Mouse (Mus musculus) forebrain, embryonic 12.5 days (tissue): Measurements from ENCODE around the gene Arhgdia. TPM values are rescaled to one million over a fixed set of nuclear protein-coding genes. Genes with fewer than 3 reads are reported as not detected.

Source experiments
- ATAC-seq: fragments of 200-750 bp; cut with Nextera tagmentation; 2 replicates; pipeline ENCODE4 v1.8.0; 2017; ENCODE audit warnings: moderate TSS enrichment; ENCODE audit not compliant: low FRiP score
- H3K27ac ChIP-seq: fragments of 300-500 bp; sonication (generic); 2 replicates; pipeline ENCODE4 v1.5.1; 2016; ENCODE audit warnings: mild to moderate bottlenecking
- H3K27me3 ChIP-seq: fragments of 300-500 bp; sonication (generic); 2 replicates; pipeline ENCODE4 v1.6.1; 2016; ENCODE audit warnings: mild to moderate bottlenecking
- H3K36me3 ChIP-seq: fragments of 300-500 bp; sonication (generic); replicated peaks from 2 replicates; pipeline ENCODE4 v1.6.1; 2016; ENCODE audit warnings: mild to moderate bottlenecking
- H3K4me1 ChIP-seq: fragments of 300-500 bp; sonication (generic); 2 replicates; pipeline ENCODE4 v1.6.1; 2016
- H3K4me2 ChIP-seq: fragments of 300-500 bp; sonication (generic); 2 replicates; pipeline ENCODE4 v1.6.1; 2016; ENCODE audit warnings: mild to moderate bottlenecking, moderate library complexity
- H3K4me3 ChIP-seq: fragments of 300-500 bp; sonication (generic); replicated peaks from 2 replicates; pipeline ENCODE4 v1.5.1; 2016; ENCODE audit warnings: mild to moderate bottlenecking
- H3K9ac ChIP-seq: fragments of 300-500 bp; sonication (generic); 2 replicates; pipeline ENCODE4 v1.6.1; 2016; ENCODE audit warnings: mild to moderate bottlenecking
- H3K9me3 ChIP-seq: fragments of 300-500 bp; sonication (generic); 2 replicates; pipeline ENCODE4 v1.6.1; 2016
- WGBS: fragments of 180-500 bp; shearing (Covaris S2); methylation state at CpG from one replicate; pipeline ENCODE4 v1.1.7; 2016; 5-methylcytosine and 5-hydroxymethylcytosine counted together
- microRNA-seq: library from miRNA; unstranded; fragments of <30 nt; microRNA quantifications from one replicate; pipeline ENCODE4, GENCODE M21; 2017
- polyA plus RNA-seq: library from polyadenylated mRNA; unstranded; fragments of >200 nt; fragmentation: Nextera tagmentation; extraction: Ambion mirVana; gene quantifications from 2 replicates; pipeline ENCODE4 v1.2.1, GENCODE M21; 2016

Arhgdia gene
- polyA plus RNA-seq, 1 experiment from 2014 or later, result 496 TPM

DNA sequence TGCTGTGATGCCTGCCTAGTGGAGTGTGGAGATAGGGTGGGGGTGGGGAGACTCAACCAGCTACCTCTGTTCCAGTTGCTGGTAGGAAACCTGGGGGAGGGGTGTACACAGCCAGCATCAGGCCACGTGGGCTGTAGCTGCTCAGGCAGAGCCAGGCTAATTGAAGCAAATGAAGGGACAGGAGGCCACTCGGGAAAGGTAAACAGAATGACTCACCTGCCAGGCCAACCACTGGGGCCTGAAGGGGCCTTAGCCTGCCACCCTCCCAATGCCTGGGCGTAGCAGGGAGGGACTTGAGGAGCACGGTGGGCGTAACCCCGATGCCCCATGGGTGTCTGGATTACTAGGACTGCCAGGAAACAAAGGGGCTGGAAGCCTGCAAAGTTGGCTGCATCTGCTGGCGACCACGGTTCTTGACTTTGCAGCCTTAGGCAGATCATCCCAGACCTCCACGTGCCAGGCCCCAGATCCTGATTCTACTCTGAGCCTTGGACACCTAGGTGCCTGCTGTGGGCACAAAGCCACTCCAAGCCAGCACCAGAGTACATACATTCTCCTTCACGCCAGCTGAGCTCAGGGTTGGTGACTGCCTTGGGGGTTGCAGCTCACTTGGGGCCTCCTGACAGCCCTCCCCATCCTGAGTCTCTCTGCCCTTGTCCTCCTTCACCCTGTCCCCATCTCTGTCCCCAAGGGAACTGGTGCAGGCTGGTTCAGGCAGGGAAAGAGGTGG is 42.0 kb downstream of the Arhgdia start:
- Histone ChIP-seq H3K9me3 (no peaks in the 10 kb centered on the region), H3K4me2 (peak overlapping the region; percentile 4; the same call in 1 of the 2 replicates), H3K9ac (peak overlapping the region; percentile 42; the same call in 1 of the 2 replicates), H3K4me3 (no peak overlapping the region), H3K36me3 (peaks cover 31% of the 10 kb centered on the region), H3K27ac (peak overlapping the region; percentile 46; the same call in 1 of the 2 replicates), H3K27me3 (peaks cover 10% of the 10 kb centered on the region), H3K4me1 (peaks cover 21% of the 10 kb centered on the region)
- whole genome bisulfite sequencing, result 19% methylated on average over 10 of the region's 10 CpGs
- ATAC-seq, result peak; percentile 56

GRCm38 (mm10) chr11:120538955-120539284 is 42.5 kb downstream of the Arhgdia start:
- H3K9me3 ChIP-seq, result no peaks in the 10 kb centered on the region
- H3K9ac ChIP-seq, result 0 out of 2 replicates have a peak overlapping the region, but pooled peaks have one; percentile 42
- WGBS, result 65% methylated on average over 8 of the region's 8 CpGs
- H3K36me3 ChIP-seq, result peaks cover 26% of the 10 kb centered on the region
- peak overlapping the region; percentile 4; the same call in 1 of the 2 replicates for H3K4me2 ChIP-seq
- 0 out of 2 replicates have a peak overlapping the region, but pooled peaks have one; percentile 46 for H3K27ac ChIP-seq
- ATAC-seq, result no peak
- peaks cover 21% of the 10 kb centered on the region for H3K4me1 ChIP-seq
- no peak overlapping the region for H3K4me3 ChIP-seq
- peaks cover 15% of the 10 kb centered on the region for H3K27me3 ChIP-seq

DNA sequence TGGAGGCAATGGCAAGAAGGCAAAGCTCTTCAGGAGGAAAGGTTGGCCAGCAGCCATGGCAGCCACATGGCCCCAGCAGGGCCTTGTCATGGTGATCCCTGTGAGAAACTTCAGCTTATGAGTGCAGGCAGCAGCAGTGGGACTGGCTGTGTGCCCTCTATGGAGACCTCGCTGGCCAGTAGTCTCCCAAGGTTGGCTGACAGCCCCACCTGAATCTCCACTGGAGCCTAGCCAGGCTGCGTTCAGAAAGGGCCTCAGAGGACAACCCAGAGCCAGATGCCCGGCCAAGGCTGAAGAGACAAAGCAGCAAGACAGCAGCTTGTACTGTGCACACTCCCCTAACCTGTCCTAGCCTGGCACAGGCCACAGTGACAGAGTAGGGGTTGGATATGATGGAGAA is 42.9 kb downstream of the Arhgdia start:
- peaks cover 19% of the 10 kb centered on the region for H3K27me3 ChIP-seq
- H3K4me3 ChIP-seq, result no peak overlapping the region
- no peak overlapping the region for H3K4me2 ChIP-seq
- H3K36me3 ChIP-seq, result peaks cover 22% of the 10 kb centered on the region
- no peak for ATAC-seq
- H3K9me3 ChIP-seq, result no peaks in the 10 kb centered on the region
- peaks cover 21% of the 10 kb centered on the region for H3K4me1 ChIP-seq
- peak overlapping the region; percentile 42; the same call in 1 of the 2 replicates for H3K9ac ChIP-seq
- 73% methylated on average over 3 of the region's 3 CpGs for WGBS
- H3K27ac ChIP-seq, result 0 out of 2 replicates have a peak overlapping the region, but pooled peaks have one; percentile 46

DNA sequence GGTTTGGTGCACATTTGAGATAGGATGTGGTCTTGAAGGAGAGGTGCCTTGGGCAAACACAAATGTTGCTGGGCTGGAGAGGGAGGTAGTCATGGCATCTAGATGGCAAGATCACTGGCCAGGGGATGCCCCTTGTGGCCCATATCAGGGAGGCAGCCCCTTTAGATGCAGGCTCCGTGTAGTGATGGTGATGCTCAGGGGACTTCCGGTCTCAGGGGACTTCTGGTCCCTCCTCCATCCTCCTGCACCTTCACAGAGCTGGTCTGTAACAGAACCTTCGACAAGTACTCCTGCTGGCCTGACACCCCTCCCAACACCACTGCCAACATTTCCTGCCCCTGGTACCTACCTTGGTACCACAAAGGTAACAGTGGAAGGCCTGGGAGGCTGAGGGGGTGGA is 45.6 kb downstream of the Arhgdia start:
- 72% methylated on average over 3 of the region's 3 CpGs for WGBS
- no peaks in the 10 kb centered on the region for H3K9me3 ChIP-seq
- peaks cover 46% of the 10 kb centered on the region for H3K27me3 ChIP-seq
- H3K27ac ChIP-seq, result no peak overlapping the region
- H3K4me2 ChIP-seq, result no peak overlapping the region
- H3K4me3 ChIP-seq, result no peak overlapping the region
- peaks cover 24% of the 10 kb centered on the region for H3K4me1 ChIP-seq
- H3K36me3 ChIP-seq, result no peaks in the 10 kb centered on the region
- H3K9ac ChIP-seq, result no peak overlapping the region
- no peak for ATAC-seq

DNA sequence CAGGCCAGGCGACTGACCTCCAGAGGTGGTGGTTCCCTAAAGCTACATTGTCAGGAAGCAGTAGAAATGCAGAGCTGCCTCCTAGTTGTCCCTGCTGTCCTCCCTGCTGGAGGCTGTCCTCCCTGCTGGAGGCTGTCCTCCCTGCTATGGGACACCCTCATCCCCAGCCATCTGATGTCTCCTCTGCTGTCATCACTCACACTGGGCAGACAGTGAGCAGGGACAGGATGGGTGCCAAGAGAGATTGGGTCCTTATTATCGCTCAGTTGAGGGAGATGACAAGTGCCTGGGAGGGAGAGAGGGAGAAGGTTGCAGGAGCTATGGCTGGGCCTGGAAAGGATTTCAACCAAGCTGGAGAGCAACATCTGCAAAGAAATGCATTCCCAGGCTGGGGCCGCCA is 46.3 kb downstream of the Arhgdia start:
- Histone ChIP-seq H3K36me3 (no peaks in the 10 kb centered on the region), H3K27ac (no peak overlapping the region), H3K9ac (no peak overlapping the region), H3K4me1 (peaks cover 27% of the 10 kb centered on the region), H3K4me2 (no peak overlapping the region), H3K27me3 (peaks cover 53% of the 10 kb centered on the region), H3K4me3 (no peak overlapping the region), H3K9me3 (no peaks in the 10 kb centered on the region)
- WGBS, result 85% methylated on average over 3 of the region's 3 CpGs
- ATAC-seq, result no peak

DNA sequence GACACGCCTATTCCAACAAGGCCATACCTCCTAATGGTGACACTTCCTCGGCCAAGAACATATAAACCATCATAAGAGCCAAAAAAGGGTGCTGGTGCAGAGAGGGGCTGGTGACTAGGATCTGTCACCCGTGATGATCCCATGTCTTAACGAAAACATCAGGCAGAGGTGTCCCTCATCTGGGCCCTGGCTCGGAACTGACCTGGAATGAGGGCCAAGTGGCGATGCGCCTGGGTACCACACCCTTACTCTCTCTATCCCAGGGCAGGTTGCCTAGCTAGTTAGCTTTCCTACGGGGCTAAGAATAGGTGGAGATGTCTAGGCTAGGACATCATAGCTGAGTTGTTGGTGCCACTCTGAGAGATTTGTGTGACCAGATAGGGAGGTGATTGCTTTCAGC is 47.3 kb downstream of the Arhgdia start:
- Histone ChIP-seq H3K4me1 (peaks cover 16% of the 10 kb centered on the region), H3K27ac (no peak overlapping the region), H3K9me3 (no peaks in the 10 kb centered on the region), H3K9ac (no peak overlapping the region), H3K27me3 (peaks cover 63% of the 10 kb centered on the region), H3K4me3 (no peak overlapping the region), H3K36me3 (no peaks in the 10 kb centered on the region), H3K4me2 (no peak overlapping the region)
- WGBS, result 89% methylated on average over 8 of the region's 8 CpGs
- ATAC-seq, result no peak

DNA sequence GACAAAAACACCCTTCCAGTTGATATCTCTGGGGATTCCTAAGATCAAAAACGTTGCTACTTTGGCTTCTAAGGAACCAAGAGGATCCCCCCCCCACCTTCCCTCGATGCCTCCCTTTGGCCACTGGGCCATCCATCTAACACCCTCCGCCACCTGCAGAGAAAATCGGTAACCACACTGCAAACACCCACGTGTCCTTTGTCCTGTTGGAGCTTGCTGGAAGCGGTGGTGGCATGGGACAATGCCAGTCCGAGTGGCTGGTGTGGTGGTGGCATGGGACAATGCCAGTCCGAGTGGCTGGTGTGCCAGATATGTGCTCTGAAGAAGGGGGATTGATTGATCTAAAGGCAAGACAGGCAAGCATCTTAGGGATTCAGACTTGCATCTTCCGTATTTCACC is 49.8 kb downstream of the Arhgdia start:
- no peak overlapping the region for H3K4me2 ChIP-seq
- no peak overlapping the region for H3K9ac ChIP-seq
- H3K4me1 ChIP-seq, result peaks cover 8% of the 10 kb centered on the region
- peaks cover 80% of the 10 kb centered on the region for H3K27me3 ChIP-seq
- no peak for ATAC-seq
- no peaks in the 10 kb centered on the region for H3K9me3 ChIP-seq
- no peak overlapping the region for H3K4me3 ChIP-seq
- H3K36me3 ChIP-seq, result no peaks in the 10 kb centered on the region
- no peak overlapping the region for H3K27ac ChIP-seq
- 27% methylated on average over 9 of the region's 9 CpGs for WGBS

GRCm38 (mm10) chr11:120530085-120530964 is 51.1 kb downstream of the Arhgdia start, which contains the start of gene Gcgr:
Gene Gcgr (plus strand): TSS chr11:120530699.
- no peak; the same call in 1 of the 2 replicates for ATAC-seq
- H3K9ac ChIP-seq, result peak within 1 kb of the TSS; percentile 50
- peaks cover 8% of the 10 kb centered on the region for H3K4me1 ChIP-seq
- 7% methylated on average over 59 of the region's 62 CpGs for WGBS
- peaks cover 77% of the 10 kb centered on the region for H3K27me3 ChIP-seq
- no peaks in the 10 kb centered on the region for H3K9me3 ChIP-seq
- H3K36me3 ChIP-seq, result no peaks in the 10 kb centered on the region
- peak within 1 kb of the TSS; percentile 38 for H3K4me3 ChIP-seq
- H3K27ac ChIP-seq, result no peak within 1 kb of the TSS
- H3K4me2 ChIP-seq, result peak within 1 kb of the TSS; percentile 57

DNA sequence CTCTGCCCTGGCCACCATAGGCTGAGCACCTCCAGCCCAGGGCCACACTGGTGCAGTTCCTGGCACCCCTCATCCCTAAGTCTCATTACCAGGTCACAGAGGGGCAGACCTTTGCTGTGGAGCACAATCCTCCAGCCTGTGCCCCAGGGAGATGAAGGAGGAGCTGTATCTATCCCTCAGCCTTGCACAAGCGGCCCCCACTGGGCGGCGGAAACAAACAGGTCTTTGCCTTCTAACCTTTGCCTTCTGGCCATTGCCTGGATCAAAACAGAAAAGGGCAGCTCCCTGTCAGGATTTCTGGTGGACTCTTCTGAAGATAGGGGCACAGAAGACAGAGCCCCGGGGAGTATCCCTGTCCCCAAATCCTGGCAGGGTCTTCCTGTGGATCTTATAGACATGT is 52.5 kb downstream of the Arhgdia start:
- 57% methylated on average over 4 of the region's 4 CpGs for WGBS

More for the DNA sequence above, 52.5 kb downstream of the Arhgdia start:
- Histone ChIP-seq H3K27ac (no peak overlapping the region), H3K4me1 (peaks cover 8% of the 10 kb centered on the region), H3K36me3 (no peaks in the 10 kb centered on the region), H3K27me3 (peaks cover 66% of the 10 kb centered on the region), H3K4me2 (no peak overlapping the region), H3K9ac (no peak overlapping the region), H3K9me3 (no peaks in the 10 kb centered on the region), H3K4me3 (no peak overlapping the region)
- ATAC-seq, result no peak

Small RNA genes within 50 kb of the gene (microRNA-seq; reads per million reads assigned to microRNA genes)
- 4.1 reads per million, percentile 14 among the genes with 10 or more reads in this experiment for gene Mir6936

Other genes with a start within 250 kb of the Arhgdia start
- 2,923 and 2,975 TPM in 2 replicates for gene Actg1, start 233.1 kb downstream of the Arhgdia start, polyA plus RNA-seq
- gene Fscn2, start 220.1 kb downstream of the Arhgdia start, polyA plus RNA-seq, result 0.82 and 0.91 TPM in 2 replicates
- 47.3 and 47.4 TPM in 2 replicates for gene Faap100, start 202.9 kb downstream of the Arhgdia start, polyA plus RNA-seq
- gene Nploc4, start 143.9 kb downstream of the Arhgdia start, polyA plus RNA-seq, result 49.2 and 50.8 TPM in 2 replicates
- gene Tspan10, start 139.0 kb downstream of the Arhgdia start, polyA plus RNA-seq, result 0.18 TPM in 1 of 2 replicates, not detected in the other
- gene Pde6g, start 128.1 kb downstream of the Arhgdia start, polyA plus RNA-seq, result 0.17 and 0.38 TPM in 2 replicates
- 8.6 and 10.9 TPM in 2 replicates for gene Oxld1, start 123.6 kb downstream of the Arhgdia start, polyA plus RNA-seq
- gene Ccdc137, start 123.5 kb downstream of the Arhgdia start, polyA plus RNA-seq, result 34.5 and 35.4 TPM in 2 replicates
- 48.2 and 50.1 TPM in 2 replicates for gene Arl16, start 114.0 kb downstream of the Arhgdia start, polyA plus RNA-seq
- gene Mrpl12, start 97.0 kb downstream of the Arhgdia start, polyA plus RNA-seq, result 130 and 135 TPM in 2 replicates
- gene Slc25a10, start 89.8 kb downstream of the Arhgdia start, polyA plus RNA-seq, result 43.4 and 46.0 TPM in 2 replicates
- 0.09 TPM in 1 of 2 replicates, not detected in the other for gene Gcgr, start 50.9 kb downstream of the Arhgdia start, polyA plus RNA-seq
- gene Mcrip1, start 31.9 kb downstream of the Arhgdia start, polyA plus RNA-seq, result 209 and 214 TPM in 2 replicates
- not detected in 2 replicates for gene Ppp1r27, start 30.5 kb downstream of the Arhgdia start, polyA plus RNA-seq
- gene P4hb, start 8.4 kb downstream of the Arhgdia start, polyA plus RNA-seq, result 334 and 362 TPM in 2 replicates
- 561 and 697 TPM in 2 replicates for gene Alyref, start 16.7 kb upstream of the Arhgdia start, polyA plus RNA-seq
- 179 and 186 TPM in 2 replicates for gene Anapc11, start 16.8 kb upstream of the Arhgdia start, polyA plus RNA-seq
- 0.40 TPM in 1 of 2 replicates, not detected in the other for gene Npb, start 26.9 kb upstream of the Arhgdia start, polyA plus RNA-seq
- 139 and 142 TPM in 2 replicates for gene Pcyt2, start 36.3 kb upstream of the Arhgdia start, polyA plus RNA-seq
- 43.1 and 43.3 TPM in 2 replicates for gene Sirt7, start 43.6 kb upstream of the Arhgdia start, polyA plus RNA-seq
- 30.9 and 32.9 TPM in 2 replicates for gene Mafg, start 52.0 kb upstream of the Arhgdia start, polyA plus RNA-seq
- 32.5 and 32.8 TPM in 2 replicates for gene Pycr1, start 62.1 kb upstream of the Arhgdia start, polyA plus RNA-seq
- not detected in 2 replicates for gene Myadml2, start 66.5 kb upstream of the Arhgdia start, polyA plus RNA-seq
- gene Notum, start 79.6 kb upstream of the Arhgdia start, polyA plus RNA-seq, result 0.13 and 0.49 TPM in 2 replicates
- 132 and 145 TPM in 2 replicates for gene Aspscr1, start 91.3 kb upstream of the Arhgdia start, polyA plus RNA-seq
- gene Cenpx, start 132.1 kb upstream of the Arhgdia start, polyA plus RNA-seq, result 125 and 127 TPM in 2 replicates
- gene Lrrc45, start 132.3 kb upstream of the Arhgdia start, polyA plus RNA-seq, result 73.8 and 74.7 TPM in 2 replicates
- 48.3 and 48.5 TPM in 2 replicates for gene Rac3, start 139.8 kb upstream of the Arhgdia start, polyA plus RNA-seq
- gene Dcxr, start 145.7 kb upstream of the Arhgdia start, polyA plus RNA-seq, result 9.1 and 9.2 TPM in 2 replicates
- gene Cbr2, start 150.5 kb upstream of the Arhgdia start, polyA plus RNA-seq, result 0.67 and 0.95 TPM in 2 replicates
- 5.2 and 6.1 TPM in 2 replicates for gene Hmga1b, start 181.2 kb upstream of the Arhgdia start, polyA plus RNA-seq
- 58.1 and 63.7 TPM in 2 replicates for gene Rfng, start 202.6 kb upstream of the Arhgdia start, polyA plus RNA-seq
- 246 and 247 TPM in 2 replicates for gene Gps1, start 202.6 kb upstream of the Arhgdia start, polyA plus RNA-seq
- gene Dus1l, start 214.8 kb upstream of the Arhgdia start, polyA plus RNA-seq, result 67.9 and 69.6 TPM in 2 replicates
- gene Fasn, start 242.9 kb upstream of the Arhgdia start, polyA plus RNA-seq, result 118 and 139 TPM in 2 replicates